Mouse (Mus musculus) megakaryocyte, embryonic 14.5 days (primary cell): Measurements from ENCODE around the gene Sipa1l3.

ENCODE experiments used
- FLI1 ChIP-seq: IDR thresholded peaks from 2 replicates; pipeline ENCODE4 v1.6.1; 2012; ENCODE audit warnings: low read length, inconsistent platforms, mixed read lengths
- GATA1 ChIP-seq: IDR thresholded peaks from 3 replicates; pipeline ENCODE4 v1.6.1; 2012; ENCODE audit warnings: mixed read lengths, low read length, inconsistent platforms, borderline replicate concordance

DNA sequence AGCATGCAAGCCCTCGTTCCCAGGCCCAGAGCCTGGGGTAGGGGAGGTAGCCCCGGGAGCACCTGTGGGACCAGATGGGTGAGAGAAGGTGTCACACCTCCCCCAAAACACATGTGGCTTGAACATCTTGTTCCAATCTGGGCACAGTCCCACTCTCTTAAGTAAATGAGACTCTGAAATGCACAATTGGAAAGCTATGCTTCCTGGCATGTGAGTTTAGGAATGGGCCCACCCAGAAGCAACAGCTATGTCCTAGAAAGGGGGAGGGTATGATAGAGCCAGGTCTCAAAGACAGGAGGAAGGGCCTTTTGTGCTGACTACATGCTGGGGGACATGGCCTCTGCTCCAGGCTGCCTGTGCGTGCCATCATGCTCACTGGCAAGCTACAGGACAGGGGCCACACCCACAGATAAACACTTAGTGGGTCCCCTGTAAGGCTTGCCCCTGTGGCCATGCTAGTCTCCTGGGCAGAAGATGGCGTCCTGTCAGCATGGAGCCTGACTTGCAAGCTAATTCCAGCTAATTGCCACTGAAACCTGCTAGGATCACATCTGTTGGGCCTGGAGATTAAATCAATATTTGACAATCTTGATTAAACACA, 107.1 kb downstream of the Sipa1l3 start:
- TF ChIP-seq GATA1 (no peak), FLI1 (no peak)
